8 mouse cellular contexts compared by ENCODE assay signal in the genomic region with DNA sequence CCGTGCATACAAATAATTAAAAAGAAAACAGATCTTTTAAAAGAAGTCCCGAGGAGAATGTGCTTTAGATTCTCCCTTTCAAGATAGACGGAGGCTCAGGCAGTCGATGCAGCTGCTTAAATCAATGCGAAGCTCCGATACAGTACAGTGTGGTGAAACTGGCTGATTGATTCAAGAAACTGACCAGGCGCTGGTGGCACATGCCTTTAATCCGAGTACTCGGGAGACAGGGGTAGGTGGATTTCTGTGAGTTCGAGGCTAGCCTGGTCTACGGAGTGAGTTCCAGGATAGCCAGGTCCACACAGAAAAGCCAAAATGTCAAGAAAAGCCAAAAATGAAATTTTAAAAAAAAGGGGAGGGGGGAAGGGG. TPM values are rescaled to one million over a fixed set of nuclear protein-coding genes. Genes with fewer than 3 reads are reported as not detected.
DNase-seq lines count a peak whose midpoint lies in the region; ATAC-seq and TF ChIP-seq lines count a peak whose summit lies in the region.

No protein-coding gene starts in this region.

- H3K4me1 ChIP-seq in erythroblast, embryonic 14.5 days (ENCODE audit: control insufficient read depth), result peaks cover 1% of the 10 kb centered on the region; the same call in 1 of the 2 replicates
- no peaks in the 10 kb centered on the region for H3K4me1 ChIP-seq in spleen, adult 2 months (ENCODE audit: control insufficient read depth, insufficient read depth, insufficient read length)
- H3K4me1 ChIP-seq in hindbrain, embryonic 15.5 days (replicated peaks), result no peaks in the 10 kb centered on the region
- H3K4me1 ChIP-seq in midbrain, embryonic 14.5 days (ENCODE audit: control insufficient read depth, insufficient read depth, low read length), result no peaks in the 10 kb centered on the region

- 24% methylated on average over 11 of the region's 11 CpGs for WGBS in spleen, adult 2 months
- 21% methylated on average over 11 of the region's 11 CpGs for WGBS in hindbrain, embryonic 15.5 days
- WGBS in midbrain, embryonic 14.5 days, result 22% methylated on average over 11 of the region's 11 CpGs

- no peak for TF ChIP-seq CTCF in spleen, adult 2 months (IDR thresholded peaks at IDR 0.05; ENCODE audit: extremely low read depth, insufficient read depth, insufficient read length, insufficient replicate concordance)

- no peak for DNase-seq in spleen, adult 2 months (ENCODE audit: low read depth in 1 of 2, low spot score in 2 of 2)
- no peak for DNase-seq in spleen, postnatal 10 days (ENCODE audit: low spot score in 2 of 2)
- peak; percentile 51 for DNase-seq in midbrain, embryonic 14.5 days
- no peak for DNase-seq in thymus, postnatal 14 days
- DNase-seq in layer of hippocampus, postnatal 14 days (ENCODE audit: low spot score in 2 of 2), result no peak

- peak overlapping the region; percentile 65 for H3K4me2 ChIP-seq in hindbrain, embryonic 15.5 days
- H3K4me2 ChIP-seq in midbrain, embryonic 14.5 days (ENCODE audit: low read length), result peak overlapping the region; percentile 56

- TF ChIP-seq POLR2A in spleen, adult 2 months (IDR thresholded peaks at IDR 0.05; ENCODE audit: low read depth, low read length), result no peak

- no peaks in the 10 kb centered on the region for H3K27me3 ChIP-seq in erythroblast, embryonic 14.5 days (ENCODE audit: control insufficient read depth)
- no peaks in the 10 kb centered on the region for H3K27me3 ChIP-seq in spleen, adult 2 months (ENCODE audit: control insufficient read depth, insufficient read depth, low read length)
- no peaks in the 10 kb centered on the region for H3K27me3 ChIP-seq in hindbrain, embryonic 15.5 days
- H3K27me3 ChIP-seq in midbrain, embryonic 14.5 days (ENCODE audit: control insufficient read depth, insufficient read depth, low read length), result no peaks in the 10 kb centered on the region

- no peak overlapping the region for H3K27ac ChIP-seq in spleen, adult 2 months (ENCODE audit: insufficient read depth, low read length)
- H3K27ac ChIP-seq in hindbrain, embryonic 15.5 days (replicated peaks), result peak overlapping the region; percentile 62
- no peak overlapping the region for H3K27ac ChIP-seq in midbrain, embryonic 14.5 days (replicated peaks; ENCODE audit: low read depth, low read length)

- no peaks in the 10 kb centered on the region for H3K36me3 ChIP-seq in erythroblast, embryonic 14.5 days (ENCODE audit: control insufficient read depth)
- H3K36me3 ChIP-seq in spleen, adult 2 months (ENCODE audit: control insufficient read depth, insufficient read depth, low read length), result no peaks in the 10 kb centered on the region
- H3K36me3 ChIP-seq in hindbrain, embryonic 15.5 days, result no peaks in the 10 kb centered on the region
- H3K36me3 ChIP-seq in midbrain, embryonic 14.5 days (ENCODE audit: control insufficient read depth, insufficient read depth, low read length), result no peaks in the 10 kb centered on the region

- no peaks in the 10 kb centered on the region for H3K9me3 ChIP-seq in erythroblast, embryonic 14.5 days (ENCODE audit: control insufficient read depth, low read length)
- H3K9me3 ChIP-seq in hindbrain, embryonic 15.5 days, result no peaks in the 10 kb centered on the region
- no peaks in the 10 kb centered on the region for H3K9me3 ChIP-seq in midbrain, embryonic 14.5 days (ENCODE audit: control insufficient read depth, low read length)

- H3K9ac ChIP-seq in hindbrain, embryonic 15.5 days, result peak overlapping the region; percentile 53
- peak overlapping the region; percentile 48 for H3K9ac ChIP-seq in midbrain, embryonic 14.5 days (replicated peaks; ENCODE audit: low read length)

- peak overlapping the region; percentile 52 for H3K4me3 ChIP-seq in erythroblast, embryonic 14.5 days (replicated peaks)
- peak overlapping the region; percentile 46; the same call in 1 of the 2 replicates for H3K4me3 ChIP-seq in spleen, adult 2 months (ENCODE audit: extremely low read depth, insufficient read depth, insufficient read length)
- peak overlapping the region; percentile 57 for H3K4me3 ChIP-seq in hindbrain, embryonic 15.5 days
- peak overlapping the region; percentile 44 for H3K4me3 ChIP-seq in midbrain, embryonic 14.5 days (replicated peaks; ENCODE audit: low read depth, low read length)

- no peak for ATAC-seq in erythroblast, adult 5-6 weeks (replicated peaks; ENCODE audit: low FRiP score, poor library complexity, severe bottlenecking)
- ATAC-seq in hindbrain, embryonic 15.5 days (ENCODE audit: low FRiP score, low read depth), result peak; percentile 78; the same call in 1 of the 2 replicates
- ATAC-seq in midbrain, embryonic 14.5 days (ENCODE audit: low FRiP score, low TSS enrichment), result no peak

RNA-seq across cellular contexts. Expression of a gene that starts 31.7 kb away (rescaled TPM):
- not detected in 2 replicates for polyA plus RNA-seq in erythroblast, embryonic 14.5 days (2012)
- total RNA-seq in erythroblast, adult 5-6 weeks (2015; ENCODE audit: low replicate concordance), result not detected in 2 replicates
- not detected in 2 replicates for total RNA-seq in erythroblast, adult 5-6 weeks (2017; ENCODE audit: low replicate concordance)
- polyA plus RNA-seq in spleen, adult 2 months (2012; rRNA removed), result 2.9 and 3.5 TPM in 2 replicates
- polyA plus RNA-seq in hindbrain, embryonic 15.5 days (2015; fragmentation: Nextera tagmentation; extraction: Ambion mirVana), result 3.2 and 3.3 TPM in 2 replicates
- polyA plus RNA-seq in midbrain, embryonic 14.5 days (2014; fragmentation: Nextera tagmentation; extraction: Ambion mirVana), result 1.4 and 2.1 TPM in 2 replicates
- 1 to 10 TPM; 1.3 to 1.9 TPM for total RNA-seq in layer of hippocampus, postnatal 14 days (2021)

RNA-seq across cellular contexts. Expression of a gene that starts 49.0 kb away (rescaled TPM):
- not detected in 2 replicates for polyA plus RNA-seq in erythroblast, embryonic 14.5 days (2012)
- not detected in 2 replicates for total RNA-seq in erythroblast, adult 5-6 weeks (2015; ENCODE audit: low replicate concordance)
- total RNA-seq in erythroblast, adult 5-6 weeks (2017; ENCODE audit: low replicate concordance), result not detected in 2 replicates
- 0.06 and 0.08 TPM in 2 replicates for polyA plus RNA-seq in spleen, adult 2 months (2012; rRNA removed)
- not detected in 2 replicates for polyA plus RNA-seq in hindbrain, embryonic 15.5 days (2015; fragmentation: Nextera tagmentation; extraction: Ambion mirVana)
- not detected in 2 replicates for polyA plus RNA-seq in midbrain, embryonic 14.5 days (2014; fragmentation: Nextera tagmentation; extraction: Ambion mirVana)
- not detected for total RNA-seq in layer of hippocampus, postnatal 14 days (2021)

RNA-seq across cellular contexts. Expression of a gene that starts 59.9 kb away (rescaled TPM):
- polyA plus RNA-seq in erythroblast, embryonic 14.5 days (2012), result 0.26 and 0.61 TPM in 2 replicates
- total RNA-seq in erythroblast, adult 5-6 weeks (2015; ENCODE audit: low replicate concordance), result 28.2 and 35.7 TPM in 2 replicates
- total RNA-seq in erythroblast, adult 5-6 weeks (2017; ENCODE audit: low replicate concordance), result 20.2 and 22.2 TPM in 2 replicates
- 106 and 129 TPM in 2 replicates for polyA plus RNA-seq in spleen, adult 2 months (2012; rRNA removed)
- 22.5 and 23.1 TPM in 2 replicates for polyA plus RNA-seq in hindbrain, embryonic 15.5 days (2015; fragmentation: Nextera tagmentation; extraction: Ambion mirVana)
- polyA plus RNA-seq in midbrain, embryonic 14.5 days (2014; fragmentation: Nextera tagmentation; extraction: Ambion mirVana), result 9.3 and 20.2 TPM in 2 replicates
- total RNA-seq in layer of hippocampus, postnatal 14 days (2021), result 10 to 100 TPM; 46.7 to 47.9 TPM
